Mouse (Mus musculus): ENCODE measurements around the gene Samd4b. TPM values are rescaled to one million over a fixed set of nuclear protein-coding genes. Genes with fewer than 3 reads are reported as not detected.
"Not testable (repeated sequence)": the region's sequence is repeated elsewhere in the genome, so short reads cannot be mapped to it uniquely, and the experiment has no call there.

Gene Samd4b
- total and polyA plus RNA-seq, 2 experiments from 2014 or later, result 19.7 to 60.5 TPM

GRCm38 (mm10) chr7:28545048-28545890 is 52.7 kb downstream of the Samd4b start:
- ATAC-seq (peak; percentile 38; the same call in 1 of the 2 replicates), DNase-seq (ENCODE audit: low spot score) (no peak)
- Histone ChIP-seq H3K4me2 (ENCODE audit: low read depth, low read length) (no peak overlapping the region), H3K27me3 (ENCODE audit: insufficient read depth, low read length) (peaks cover 10% of the 10 kb centered on the region; the same call in 1 of the 2 replicates), H3K4me1 (ENCODE audit: insufficient read depth, low read length) (no peaks in the 10 kb centered on the region), H3K9ac (replicated peaks; ENCODE audit: low read length) (no peak overlapping the region), H3K36me3 (ENCODE audit: insufficient read depth, low read length) (no peaks in the 10 kb centered on the region), H3K27ac (no peak overlapping the region), H3K4me3 (ENCODE audit: low read length) (no peak overlapping the region), H3K9me3 (ENCODE audit: low read length) (no peaks in the 10 kb centered on the region)
- no peak for TF ChIP-seq CTCF (IDR thresholded peaks at IDR 0.05; ENCODE audit: low read depth)
- WGBS, result 32% methylated on average over 14 of the region's 14 CpGs

- no peak overlapping the region for H3K27ac ChIP-seq
- H3K9ac ChIP-seq (replicated peaks; ENCODE audit: low read length), result no peak overlapping the region
- H3K4me2 ChIP-seq (ENCODE audit: low read depth, low read length), result peak overlapping the region; percentile 46
- ATAC-seq (peak; percentile 58; the same call in 1 of the 2 replicates), DNase-seq (ENCODE audit: low spot score) (no peak)
- peak overlapping the region; percentile 13; the same call in 1 of the 2 replicates for H3K4me3 ChIP-seq (ENCODE audit: low read length)
- H3K9me3 ChIP-seq (ENCODE audit: low read length), result no peaks in the 10 kb centered on the region
- WGBS, result 2% methylated on average over 24 of the region's 27 CpGs
- H3K4me1 ChIP-seq (ENCODE audit: insufficient read depth, low read length), result no peaks in the 10 kb centered on the region
- no peaks in the 10 kb centered on the region for H3K36me3 ChIP-seq (ENCODE audit: insufficient read depth, low read length)
- peaks cover 10% of the 10 kb centered on the region; the same call in 1 of the 2 replicates for H3K27me3 ChIP-seq (ENCODE audit: insufficient read depth, low read length)
- no peak for TF ChIP-seq CTCF (IDR thresholded peaks at IDR 0.05; ENCODE audit: low read depth)
Measured at GRCm38 (mm10) chr7:28544051-28544601, 53.8 kb downstream of the Samd4b start.

GRCm38 (mm10) chr7:28540526-28540925 is 57.4 kb downstream of the Samd4b start, which contains the start of gene Sycn:
Gene Sycn (plus strand): TSS chr7:28540885.
- Histone ChIP-seq H3K27ac (no peak within 1 kb of the TSS), H3K4me2 (ENCODE audit: low read depth, low read length) (no peak within 1 kb of the TSS), H3K4me1 (ENCODE audit: insufficient read depth, low read length) (no peaks in the 10 kb centered on the region), H3K27me3 (ENCODE audit: insufficient read depth, low read length) (0 out of 2 replicates have a peak, but pooled peaks cover 3% of the 10 kb centered on the region), H3K9ac (replicated peaks; ENCODE audit: low read length) (no peak within 1 kb of the TSS), H3K36me3 (ENCODE audit: insufficient read depth, low read length) (no peaks in the 10 kb centered on the region), H3K9me3 (ENCODE audit: low read length) (no peaks in the 10 kb centered on the region), H3K4me3 (ENCODE audit: low read length) (no peak within 1 kb of the TSS)
- no peak for DNase-seq (ENCODE audit: low spot score)
- 83% methylated on average over 4 of the region's 4 CpGs for WGBS
- TF ChIP-seq CTCF (IDR thresholded peaks at IDR 0.05; ENCODE audit: low read depth), result no peak
- ATAC-seq, result no peak

GRCm38 (mm10) chr7:28538886-28539285 is 59.1 kb downstream of the Samd4b start:
- H3K4me1 ChIP-seq (ENCODE audit: insufficient read depth, low read length); H3K36me3 ChIP-seq (ENCODE audit: insufficient read depth, low read length); H3K27ac ChIP-seq; H3K27me3 ChIP-seq (ENCODE audit: insufficient read depth, low read length); H3K4me2 ChIP-seq (ENCODE audit: low read depth, low read length); H3K9ac ChIP-seq (replicated peaks; ENCODE audit: low read length); H3K9me3 ChIP-seq (ENCODE audit: low read length); H3K4me3 ChIP-seq (ENCODE audit: low read length); ATAC-seq; DNase-seq (ENCODE audit: low spot score): not testable (repeated sequence)
- 89% methylated on average over 6 of the region's 6 CpGs for WGBS

- Histone ChIP-seq H3K27me3 (ENCODE audit: insufficient read depth, low read length) (no peaks in the 10 kb centered on the region), H3K27ac (no peak overlapping the region), H3K4me1 (ENCODE audit: insufficient read depth, low read length) (no peaks in the 10 kb centered on the region), H3K4me3 (ENCODE audit: low read length) (no peak overlapping the region), H3K9me3 (ENCODE audit: low read length) (no peaks in the 10 kb centered on the region), H3K4me2 (ENCODE audit: low read depth, low read length) (no peak overlapping the region), H3K9ac (replicated peaks; ENCODE audit: low read length) (no peak overlapping the region), H3K36me3 (ENCODE audit: insufficient read depth, low read length) (no peaks in the 10 kb centered on the region)
- ATAC-seq (no peak), DNase-seq (ENCODE audit: low spot score) (no peak)
- 76% methylated on average over 8 of the region's 8 CpGs for WGBS
- TF ChIP-seq CTCF (IDR thresholded peaks at IDR 0.05; ENCODE audit: low read depth), result no peak
Measured at GRCm38 (mm10) chr7:28532005-28532404, 65.9 kb downstream of the Samd4b start.

GRCm38 (mm10) chr7:28527922-28528719 is 69.8 kb downstream of the Samd4b start:
- ATAC-seq, result peak; percentile 49; the same call in 1 of the 2 replicates
- H3K27me3 ChIP-seq (ENCODE audit: insufficient read depth, low read length), result no peaks in the 10 kb centered on the region
- H3K4me2 ChIP-seq (ENCODE audit: low read depth, low read length), result no peak overlapping the region

GRCm38 (mm10) chr7:28522536-28522935 is 75.4 kb downstream of the Samd4b start, which contains the start of gene Ifnl3:
Gene Ifnl3 (plus strand): TSS chr7:28522836.
- H3K27me3 ChIP-seq (ENCODE audit: insufficient read depth, low read length); H3K4me3 ChIP-seq (ENCODE audit: low read length); H3K9ac ChIP-seq (replicated peaks; ENCODE audit: low read length); H3K4me2 ChIP-seq (ENCODE audit: low read depth, low read length); DNase-seq (ENCODE audit: low spot score); H3K9me3 ChIP-seq (ENCODE audit: low read length); ATAC-seq; H3K4me1 ChIP-seq (ENCODE audit: insufficient read depth, low read length); H3K36me3 ChIP-seq (ENCODE audit: insufficient read depth, low read length); H3K27ac ChIP-seq: not testable (repeated sequence)
- whole genome bisulfite sequencing, result 69% methylated on average over 5 of the region's 6 CpGs

More at GRCm38 (mm10) chr7:28527922-28528719, 69.8 kb downstream of the Samd4b start:
- no peaks in the 10 kb centered on the region for H3K36me3 ChIP-seq (ENCODE audit: insufficient read depth, low read length)
- no peak overlapping the region for H3K27ac ChIP-seq
- DNase-seq (ENCODE audit: low spot score), result peak; percentile 68
- WGBS, result 9% methylated on average over 19 of the region's 19 CpGs
- TF ChIP-seq CTCF (IDR thresholded peaks at IDR 0.05; ENCODE audit: low read depth), result peak; percentile 76
- H3K4me3 ChIP-seq (ENCODE audit: low read length), result no peak overlapping the region
- H3K9me3 ChIP-seq (ENCODE audit: low read length), result no peaks in the 10 kb centered on the region
- no peaks in the 10 kb centered on the region for H3K4me1 ChIP-seq (ENCODE audit: insufficient read depth, low read length)
- no peak overlapping the region for H3K9ac ChIP-seq (replicated peaks; ENCODE audit: low read length)

All from hindbrain, postnatal 0 days (tissue).